Comparison of ENCODE assay signal across 8 mouse cellular contexts in the genomic region with DNA sequence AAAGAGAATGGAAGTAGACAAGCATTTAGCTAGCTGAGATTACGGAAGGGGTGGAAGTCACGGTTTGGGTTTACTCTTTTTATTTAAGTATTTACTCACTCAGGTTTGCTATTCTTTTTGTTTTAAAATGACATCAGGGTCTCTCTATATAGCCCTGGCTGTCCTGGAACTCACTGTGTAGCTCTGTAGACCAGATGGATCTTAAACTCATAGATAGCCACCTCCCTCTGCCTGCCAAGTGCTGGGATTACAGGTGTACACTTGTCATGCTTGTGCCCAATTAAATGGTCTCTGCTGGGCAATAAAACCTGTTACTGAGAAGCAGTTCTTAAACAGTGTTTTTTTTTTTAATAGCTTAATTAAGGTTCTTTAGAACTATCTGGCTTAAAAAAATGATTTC. TPM values are rescaled to one million over a fixed set of nuclear protein-coding genes. Genes with fewer than 3 reads are reported as not detected.
DNase-seq lines count a peak whose midpoint lies in the region; ATAC-seq and TF ChIP-seq lines count a peak whose summit lies in the region.

No protein-coding gene starts in this region.

- peak overlapping the region; percentile 81 for H3K4me2 ChIP-seq in liver, embryonic 12.5 days
- H3K4me2 ChIP-seq in stomach, embryonic 14.5 days (replicated peaks; ENCODE audit: low read depth, low read length): peak overlapping the region; percentile 63

- TF ChIP-seq POLR2A in brain, embryonic 14.5 days (IDR thresholded peaks at IDR 0.05; ENCODE audit: borderline replicate concordance, extremely low read depth, insufficient read depth, insufficient read length, poor library complexity, severe bottlenecking): no peak

- H3K27ac ChIP-seq in left cerebral cortex, adult 2 months: no peak overlapping the region
- no peak overlapping the region for H3K27ac ChIP-seq in hindbrain, embryonic 10.5 days
- H3K27ac ChIP-seq in liver, embryonic 12.5 days: no peak overlapping the region
- H3K27ac ChIP-seq in stomach, embryonic 14.5 days (ENCODE audit: low read length): no peak overlapping the region

- 0 out of 2 replicates have a peak, but pooled peaks cover 3% of the 10 kb centered on the region for H3K36me3 ChIP-seq in hindbrain, embryonic 10.5 days
- peaks cover 7% of the 10 kb centered on the region; the same call in 1 of the 2 replicates for H3K36me3 ChIP-seq in liver, embryonic 12.5 days
- no peaks in the 10 kb centered on the region for H3K36me3 ChIP-seq in stomach, embryonic 14.5 days (ENCODE audit: control insufficient read depth, insufficient read depth, low read length)

- WGBS in hindbrain, embryonic 10.5 days: 74% methylated on average over 2 of the region's 2 CpGs
- 54% methylated on average over 2 of the region's 2 CpGs for WGBS in liver, embryonic 12.5 days (ENCODE audit: insufficient replicate concordance)
- 42% methylated on average over 2 of the region's 2 CpGs for WGBS in stomach, embryonic 14.5 days

- H3K4me1 ChIP-seq in hindbrain, embryonic 10.5 days (replicated peaks): peaks cover 21% of the 10 kb centered on the region
- H3K4me1 ChIP-seq in liver, embryonic 12.5 days: peaks cover 44% of the 10 kb centered on the region
- peaks cover 6% of the 10 kb centered on the region; the same call in 1 of the 2 replicates for H3K4me1 ChIP-seq in stomach, embryonic 14.5 days (ENCODE audit: control insufficient read depth, insufficient read depth, low read length)

- TF ChIP-seq CTCF in left cerebral cortex, adult 2 months (IDR thresholded peaks at IDR 0.05): peak; percentile 14
- no peak; the same call in 1 of the 2 replicates for TF ChIP-seq CTCF in brain, embryonic 14.5 days (IDR thresholded peaks at IDR 0.05; ENCODE audit: borderline replicate concordance, extremely low read depth, insufficient read depth, insufficient read length)

- intact Hi-C loops in left cerebral cortex, adult 2 months (cut with DNase I): loop anchor here (2.0 to 5.0 kb wide), 3 partner anchors 29 to 153 kb away; partner anchors contain the start of gene Pde12
- intact Hi-C loops in left cerebral cortex, postnatal 25 days (cut with DNase I): loop anchor here (5.0 kb wide), 2 partner anchors 108 to 148 kb away; partner anchors contain the start of gene Slmap

- H3K4me3 ChIP-seq in left cerebral cortex, adult 2 months: peak overlapping the region; percentile 73
- H3K4me3 ChIP-seq in hindbrain, embryonic 10.5 days: peak overlapping the region; percentile 99
- H3K4me3 ChIP-seq in liver, embryonic 12.5 days: peak overlapping the region; percentile 98
- H3K4me3 ChIP-seq in stomach, embryonic 14.5 days (ENCODE audit: low read depth, low read length): peak overlapping the region; percentile 97

- ATAC-seq in liver, embryonic 12.5 days: no peak
- ATAC-seq in stomach, embryonic 14.5 days (ENCODE audit: insufficient number of reproducible peaks, insufficient read depth, low FRiP score, low read depth): no peak

- H3K27me3 ChIP-seq in hindbrain, embryonic 10.5 days (ENCODE audit: insufficient read depth, poor library complexity, severe bottlenecking): no peaks in the 10 kb centered on the region
- H3K27me3 ChIP-seq in liver, embryonic 12.5 days (replicated peaks): no peaks in the 10 kb centered on the region
- H3K27me3 ChIP-seq in stomach, embryonic 14.5 days (ENCODE audit: control insufficient read depth, insufficient read depth, low read length): no peaks in the 10 kb centered on the region

- peak overlapping the region; percentile 98; the same call in 1 of the 2 replicates for H3K9ac ChIP-seq in liver, embryonic 12.5 days
- peak overlapping the region; percentile 91; the same call in 1 of the 2 replicates for H3K9ac ChIP-seq in stomach, embryonic 14.5 days (replicated peaks; ENCODE audit: low read depth, low read length)

- no peaks in the 10 kb centered on the region for H3K9me3 ChIP-seq in hindbrain, embryonic 10.5 days
- H3K9me3 ChIP-seq in liver, embryonic 12.5 days (replicated peaks): no peaks in the 10 kb centered on the region
- no peaks in the 10 kb centered on the region for H3K9me3 ChIP-seq in stomach, embryonic 14.5 days (ENCODE audit: control insufficient read depth, low read depth, low read length)

- DNase-seq in left cerebral cortex, adult 2 months (ENCODE audit: extremely low spot score in 1 of 2, low spot score in 2 of 2): no peak
- DNase-seq in left cerebral cortex, postnatal 25 days (ENCODE audit: low spot score in 2 of 2): no peak
- DNase-seq in brain, embryonic 14.5 days (ENCODE audit: low read depth): peak; percentile 51
- DNase-seq in hindbrain, embryonic 10.5 days (ENCODE audit: low spot score): no peak
- no peak for DNase-seq in layer of hippocampus, adult 9-11 months
- DNase-seq in frontal cortex, postnatal 25 days (ENCODE audit: low spot score in 2 of 2): no peak

RNA-seq across cellular contexts. Expression of gene Arf4, which starts 2.1 kb away (rescaled TPM):
- 100 to 1,000 TPM; 108 to 114 TPM for total RNA-seq in left cerebral cortex, adult 2 months (2021)
- 100 to 1,000 TPM; 113 to 117 TPM for total RNA-seq in left cerebral cortex, postnatal 25 days (2021)
- polyA plus RNA-seq in brain, embryonic 14.5 days (2012; rRNA removed): 257 and 264 TPM in 2 replicates
- polyA plus RNA-seq in hindbrain, embryonic 10.5 days (2016; fragmentation: Nextera tagmentation; extraction: Ambion mirVana): 477 and 484 TPM in 2 replicates
- 203 and 206 TPM in 2 replicates for polyA plus RNA-seq in liver, embryonic 12.5 days (2016; fragmentation: Nextera tagmentation; extraction: Ambion mirVana)
- polyA plus RNA-seq in stomach, embryonic 14.5 days (2014; fragmentation: Nextera tagmentation; extraction: Ambion mirVana): 666 and 710 TPM in 2 replicates

RNA-seq across cellular contexts. Expression of gene Pde12, which starts 29.7 kb away (rescaled TPM):
- 1 to 10 TPM; 8.6 to 9.5 TPM for total RNA-seq in left cerebral cortex, adult 2 months (2021)
- 1 to 10 TPM; 8.1 to 9.0 TPM for total RNA-seq in left cerebral cortex, postnatal 25 days (2021)
- 9.4 and 9.6 TPM in 2 replicates for polyA plus RNA-seq in brain, embryonic 14.5 days (2012; rRNA removed)
- 11.5 and 12.0 TPM in 2 replicates for polyA plus RNA-seq in hindbrain, embryonic 10.5 days (2016; fragmentation: Nextera tagmentation; extraction: Ambion mirVana)
- 11.1 and 11.3 TPM in 2 replicates for polyA plus RNA-seq in liver, embryonic 12.5 days (2016; fragmentation: Nextera tagmentation; extraction: Ambion mirVana)
- 9.6 and 10.5 TPM in 2 replicates for polyA plus RNA-seq in stomach, embryonic 14.5 days (2014; fragmentation: Nextera tagmentation; extraction: Ambion mirVana)

RNA-seq across cellular contexts. Expression of gene Dnah12, which starts 53.1 kb away (rescaled TPM):
- total RNA-seq in left cerebral cortex, adult 2 months (2021): under 1 TPM; 0.07 to 0.14 TPM
- total RNA-seq in left cerebral cortex, postnatal 25 days (2021): under 1 TPM; 0.07 to 0.14 TPM
- polyA plus RNA-seq in brain, embryonic 14.5 days (2012; rRNA removed): 0.04 and 0.15 TPM in 2 replicates
- 0.09 TPM in 1 of 2 replicates, not detected in the other for polyA plus RNA-seq in hindbrain, embryonic 10.5 days (2016; fragmentation: Nextera tagmentation; extraction: Ambion mirVana)
- polyA plus RNA-seq in liver, embryonic 12.5 days (2016; fragmentation: Nextera tagmentation; extraction: Ambion mirVana): 0.05 and 0.06 TPM in 2 replicates
- not detected in 2 replicates for polyA plus RNA-seq in stomach, embryonic 14.5 days (2014; fragmentation: Nextera tagmentation; extraction: Ambion mirVana)
